In the genomic region with DNA sequence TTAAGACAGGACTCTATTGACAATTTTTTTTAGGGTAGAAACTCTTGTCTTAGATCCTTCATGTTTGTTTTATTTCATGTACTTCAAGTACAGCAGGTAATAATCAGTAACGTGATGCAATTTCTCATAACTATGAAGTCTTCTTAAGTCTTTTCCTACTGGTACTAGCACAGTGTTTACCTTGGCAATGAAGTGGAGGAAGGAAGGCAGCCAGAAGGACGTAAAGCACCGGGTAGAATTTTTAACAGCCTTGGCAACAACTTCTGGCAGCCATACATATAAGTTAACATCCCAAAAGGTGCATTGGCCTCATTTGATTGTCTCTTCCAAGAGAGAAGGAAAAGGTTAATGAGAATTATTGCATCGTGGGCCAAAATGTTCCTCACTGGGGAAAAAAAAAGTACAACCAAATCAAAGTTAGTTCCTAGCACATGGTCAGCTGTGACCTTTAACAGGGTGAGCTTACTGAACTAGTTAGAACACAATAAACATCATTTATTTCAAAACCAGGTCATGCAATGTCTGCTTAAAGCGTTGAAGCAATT, we compare ENCODE assay signal across 27 mouse cellular contexts.
DNase-seq lines count a peak whose midpoint lies in the region; ATAC-seq lines count a peak whose summit lies in the region.
"Had no signal": no experiment of that assay in that cellular context is flagged by ENCODE, and none has a peak within 500 bp of the region (broad histone marks: within the 10 kb centered on the region; RNA-seq: fewer than 3 reads in every experiment).

No protein-coding gene starts in this region.

- no peak overlapping the region for H3K27ac ChIP-seq in embryonic facial prominence, embryonic 14.5 days (replicated peaks; ENCODE audit: low read depth, low read length)
- H3K27ac ChIP-seq in embryonic facial prominence, embryonic 10.5 days (replicated peaks), result no peak overlapping the region
- H3K27ac ChIP-seq: embryonic facial prominence, embryonic 15.5 days; forebrain, embryonic 10.5 days; forebrain, embryonic 13.5 days; hindbrain, embryonic 12.5 days; hindbrain, embryonic 15.5 days had no signal

- no peak for ATAC-seq in embryonic facial prominence, embryonic 14.5 days (ENCODE audit: low read depth)
- ATAC-seq: activated CD4-positive, CD25-positive, alpha-beta regulatory T cell, adult 4 months; forebrain, embryonic 13.5 days; forebrain, embryonic 16.5 days had no signal

- WGBS in embryonic facial prominence, embryonic 14.5 days, result 57% methylated on average over 5 of the region's 5 CpGs
- WGBS in embryonic facial prominence, embryonic 10.5 days, result 86% methylated on average over 5 of the region's 5 CpGs

- peak; percentile 51 for DNase-seq in embryonic facial prominence, embryonic 14.5 days (ENCODE audit: low spot score)
- no peak for DNase-seq in embryonic facial prominence, embryonic 10.5 days (ENCODE audit: low spot score)
- DNase-seq in lung, adult 18-20 months, result peak; percentile 8 to 39
- no peak for DNase-seq in lung, postnatal 4 days
- peak; percentile 16 for DNase-seq in lung, postnatal 25 days (ENCODE audit: low spot score)
- DNase-seq in lung, postnatal 14 days, result no peak
- DNase-seq in lung, postnatal 36 days, result peak; percentile 49
- no peak for DNase-seq in thymus, postnatal 10 days (ENCODE audit: low spot score in 2 of 2)
- DNase-seq: adrenal gland, adult 8-10 months; adrenal gland, postnatal 25 days; cerebellum, adult 11-12 months; cerebellum, adult 8-10 months; cerebellum, postnatal 10 days; cerebellum, postnatal 36 days; embryo, embryonic 11 days; gastrocnemius, postnatal 10 days; gastrocnemius, postnatal 36 days; heart, adult 11 months had no signal

- H3K4me2 ChIP-seq in embryonic facial prominence, embryonic 14.5 days (ENCODE audit: low read depth, low read length), result no peak overlapping the region
- H3K4me2 ChIP-seq: embryonic facial prominence, embryonic 15.5 days; forebrain, embryonic 13.5 days; heart, embryonic 11.5 days; hindbrain, embryonic 12.5 days; hindbrain, embryonic 15.5 days had no signal

- no peaks in the 10 kb centered on the region for H3K4me1 ChIP-seq in embryonic facial prominence, embryonic 14.5 days (ENCODE audit: control insufficient read depth, insufficient read depth, low read length)
- no peaks in the 10 kb centered on the region for H3K4me1 ChIP-seq in embryonic facial prominence, embryonic 10.5 days
- H3K4me1 ChIP-seq: embryonic facial prominence, embryonic 15.5 days; forebrain, embryonic 10.5 days; forebrain, embryonic 13.5 days; hindbrain, embryonic 12.5 days; hindbrain, embryonic 15.5 days had no signal

- H3K9me3 ChIP-seq in embryonic facial prominence, embryonic 14.5 days (ENCODE audit: control insufficient read depth, low read length), result no peaks in the 10 kb centered on the region
- no peaks in the 10 kb centered on the region for H3K9me3 ChIP-seq in embryonic facial prominence, embryonic 10.5 days
- H3K9me3 ChIP-seq: embryonic facial prominence, embryonic 15.5 days; forebrain, embryonic 10.5 days; forebrain, embryonic 13.5 days; hindbrain, embryonic 12.5 days; hindbrain, embryonic 15.5 days had no signal

- no peak overlapping the region for H3K9ac ChIP-seq in embryonic facial prominence, embryonic 14.5 days (ENCODE audit: low read depth, low read length)
- H3K9ac ChIP-seq: embryonic facial prominence, embryonic 15.5 days; forebrain, embryonic 13.5 days; hindbrain, embryonic 12.5 days; hindbrain, embryonic 15.5 days had no signal

- no peak overlapping the region for H3K4me3 ChIP-seq in embryonic facial prominence, embryonic 14.5 days (ENCODE audit: low read depth, low read length)
- no peak overlapping the region for H3K4me3 ChIP-seq in embryonic facial prominence, embryonic 10.5 days
- H3K4me3 ChIP-seq: embryonic facial prominence, embryonic 15.5 days; erythroblast, embryonic 14.5 days; forebrain, embryonic 10.5 days; forebrain, embryonic 13.5 days; hindbrain, embryonic 12.5 days; hindbrain, embryonic 15.5 days had no signal

- H3K36me3 ChIP-seq in embryonic facial prominence, embryonic 14.5 days (ENCODE audit: control insufficient read depth, insufficient read depth, low read length), result no peaks in the 10 kb centered on the region
- no peaks in the 10 kb centered on the region for H3K36me3 ChIP-seq in embryonic facial prominence, embryonic 10.5 days (replicated peaks)
- H3K36me3 ChIP-seq: embryonic facial prominence, embryonic 15.5 days; forebrain, embryonic 10.5 days; hindbrain, embryonic 12.5 days; hindbrain, embryonic 15.5 days had no signal

- no peaks in the 10 kb centered on the region for H3K27me3 ChIP-seq in embryonic facial prominence, embryonic 14.5 days (replicated peaks; ENCODE audit: control insufficient read depth, insufficient read depth, low read length)
- no peaks in the 10 kb centered on the region for H3K27me3 ChIP-seq in embryonic facial prominence, embryonic 10.5 days (replicated peaks; ENCODE audit: low read depth, poor library complexity, severe bottlenecking)
- H3K27me3 ChIP-seq: embryonic facial prominence, embryonic 15.5 days; forebrain, embryonic 13.5 days; hindbrain, embryonic 12.5 days; hindbrain, embryonic 15.5 days had no signal

Comparison
In these comparisons a context has a peak if more than half of its experiments do, and no peak if none do; other contexts are left out.
1. DNase-seq: peak in embryonic facial prominence, embryonic 14.5 days (single experiment), lung, adult 18-20 months (2 of 2), lung, postnatal 25 days (single experiment) and lung, postnatal 36 days (single experiment); none in embryonic facial prominence, embryonic 10.5 days (single experiment), lung, postnatal 4 days (0 of 2), lung, postnatal 14 days (single experiment) and thymus, postnatal 10 days (0 of 2).